Mouse (Mus musculus): ENCODE data around the gene AI854703.

DNA sequence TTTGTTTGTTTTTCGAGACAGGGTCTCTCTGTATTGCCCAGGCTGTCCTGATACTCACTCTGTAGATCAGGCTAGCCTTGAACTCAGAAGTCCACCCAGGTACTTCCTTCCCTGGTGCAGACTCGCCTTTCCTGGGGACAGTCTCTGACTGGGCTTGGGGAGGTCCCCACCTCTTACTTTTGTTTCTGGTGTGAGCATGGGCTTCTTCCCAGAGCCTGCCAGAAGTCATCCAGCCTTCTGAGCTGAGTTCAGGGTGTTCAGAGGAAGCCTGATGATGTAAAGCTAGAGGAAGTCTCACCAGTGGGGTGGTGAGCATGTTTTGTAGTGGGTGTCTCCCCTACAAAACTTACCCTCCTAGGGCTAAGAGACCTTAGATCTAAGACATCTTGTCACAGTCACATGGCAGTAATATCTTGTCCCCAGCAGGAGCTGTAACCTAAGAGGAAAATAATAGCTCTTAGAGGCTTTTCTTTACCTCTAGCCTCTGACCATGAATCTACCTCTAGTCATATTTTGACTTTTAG is 42.9 kb downstream of the AI854703 start:
- TF ChIP-seq POLR2A (IDR thresholded peaks at IDR 0.05; ENCODE audit: control insufficient read depth, low read depth, low read length) (no peak), CTCF (IDR thresholded peaks at IDR 0.05; ENCODE audit: control insufficient read depth, insufficient read depth, insufficient replicate concordance, low read depth, low read length) (no peak)
